Mouse (Mus musculus) lung, embryonic 14.5 days (tissue): Measurements from ENCODE around the gene Kcnk7. TPM values are rescaled to one million over a fixed set of nuclear protein-coding genes. Genes with fewer than 3 reads are reported as not detected.

Experiments
- ATAC-seq: fragments of 200-750 bp; cut with Nextera tagmentation; 2 replicates; pipeline ENCODE4 v1.8.0; 2017; ENCODE audit warnings: mild to moderate bottlenecking, moderate TSS enrichment, moderate library complexity; ENCODE audit not compliant: insufficient read depth
- DNase-seq: peaks from one replicate; pipeline ENCODE4 v3.0.0-alpha.2; 2015
- H3K27ac ChIP-seq: fragments of 300-500 bp; sonication (generic); 2 replicates; pipeline ENCODE4 v1.5.1; 2014; ENCODE audit warnings: low read depth, mild to moderate bottlenecking, moderate library complexity
- H3K27me3 ChIP-seq: fragments of 300-500 bp; sonication (generic); 2 replicates; pipeline ENCODE4 v1.6.1; 2014; ENCODE audit warnings: low read length, control low read depth; ENCODE audit not compliant: insufficient read depth
- H3K36me3 ChIP-seq: fragments of 300-500 bp; sonication (generic); 2 replicates; pipeline ENCODE4 v1.6.1; 2014; ENCODE audit warnings: control low read depth; ENCODE audit not compliant: insufficient read depth
- H3K4me1 ChIP-seq: fragments of 300-500 bp; sonication (generic); 2 replicates; pipeline ENCODE4 v1.6.1; 2014; ENCODE audit warnings: antibody characterized with exemption, control low read depth; ENCODE audit not compliant: insufficient read depth
- H3K4me2 ChIP-seq: fragments of 300-500 bp; sonication (generic); 2 replicates; pipeline ENCODE4 v1.6.1; 2014; ENCODE audit warnings: mild to moderate bottlenecking
- H3K4me3 ChIP-seq: fragments of 300-500 bp; sonication (generic); 2 replicates; pipeline ENCODE4 v1.5.1; 2014; ENCODE audit warnings: low read depth, low read length
- H3K9ac ChIP-seq: fragments of 300-500 bp; sonication (generic); 2 replicates; pipeline ENCODE4 v1.6.1; 2014
- H3K9me3 ChIP-seq: fragments of 300-500 bp; sonication (generic); 2 replicates; pipeline ENCODE4 v1.6.1; 2016; ENCODE audit warnings: low read depth, low read length, control low read depth
- CTCF ChIP-seq: IDR thresholded peaks from 2 replicates; pipeline ENCODE4 v1.5.1; 2016; ENCODE audit warnings: antibody characterized with exemption, low read depth
- WGBS: fragments of 180-500 bp; shearing (Covaris S2); extraction: QIAGEN DNeasy Blood & Tissue Kit; methylation state at CpG from one replicate; pipeline ENCODE4 v1.1.7; 2014; 5-methylcytosine and 5-hydroxymethylcytosine counted together
- polyA plus RNA-seq: library from polyadenylated mRNA; unstranded; fragments of >200 nt; fragmentation: Nextera tagmentation; extraction: Ambion mirVana; gene quantifications from 2 replicates; pipeline ENCODE4 v1.2.1, GENCODE M21; 2014

Kcnk7 gene
- polyA plus RNA-seq, 1 experiment from 2014 or later = 0.47 TPM

DNA sequence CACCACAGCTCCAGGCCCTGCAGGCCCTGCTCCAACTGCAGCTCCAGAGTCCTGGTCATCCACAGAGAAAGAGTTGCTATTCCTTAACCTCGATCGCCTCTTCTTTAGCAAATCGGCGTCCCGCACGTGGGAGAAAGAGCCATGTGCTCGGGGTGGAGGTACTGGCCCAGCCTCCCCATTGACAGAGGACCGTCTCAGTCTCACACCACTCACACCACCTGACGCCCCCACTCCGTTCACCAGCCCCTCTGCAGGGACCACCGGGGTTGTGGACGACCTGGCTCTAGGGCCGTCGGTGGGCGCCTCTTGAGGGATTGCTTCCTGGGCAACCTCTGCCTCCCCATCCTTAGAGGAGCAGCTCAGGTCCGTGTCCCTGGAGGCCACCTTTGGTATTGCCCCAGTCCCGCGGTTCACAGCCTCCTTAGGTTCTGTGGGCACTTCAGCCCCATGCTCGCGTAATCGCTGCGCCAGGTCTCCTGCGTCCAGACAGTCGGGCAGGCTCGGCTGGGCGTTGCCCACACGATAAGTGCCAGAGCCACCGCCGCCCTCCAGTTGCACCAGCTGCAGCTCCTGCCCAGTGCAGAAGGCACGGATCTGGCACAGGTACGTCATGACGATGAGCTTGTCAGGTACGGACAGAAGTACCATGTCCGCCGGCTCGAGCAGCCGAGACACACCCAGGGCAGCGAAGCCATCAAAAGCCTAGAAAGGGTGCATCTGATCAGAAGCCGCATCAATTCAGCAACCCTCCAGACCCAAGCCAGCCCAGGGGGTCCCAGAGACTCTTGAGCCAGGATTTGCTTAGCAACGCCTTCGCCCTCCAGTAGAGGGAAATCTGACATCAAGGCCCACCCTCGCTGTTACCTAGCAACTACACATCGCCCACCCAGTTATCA is 11.9 kb downstream of the Kcnk7 start:
- no peak overlapping the region for H3K4me3 ChIP-seq
- DNase-seq (peak; percentile 63), ATAC-seq (peak; percentile 41; the same call in 1 of the 2 replicates)
- H3K4me1 ChIP-seq = 0 out of 2 replicates have a peak, but pooled peaks cover 7% of the 10 kb centered on the region
- no peak overlapping the region for H3K9ac ChIP-seq
- peak overlapping the region; percentile 49 for H3K4me2 ChIP-seq
- peaks cover 75% of the 10 kb centered on the region for H3K36me3 ChIP-seq
- WGBS = 32% methylated on average over 43 of the region's 43 CpGs
- no peaks in the 10 kb centered on the region for H3K9me3 ChIP-seq
- no peaks in the 10 kb centered on the region for H3K27me3 ChIP-seq
- no peak overlapping the region for H3K27ac ChIP-seq
- TF ChIP-seq CTCF = peak; percentile 67

DNA sequence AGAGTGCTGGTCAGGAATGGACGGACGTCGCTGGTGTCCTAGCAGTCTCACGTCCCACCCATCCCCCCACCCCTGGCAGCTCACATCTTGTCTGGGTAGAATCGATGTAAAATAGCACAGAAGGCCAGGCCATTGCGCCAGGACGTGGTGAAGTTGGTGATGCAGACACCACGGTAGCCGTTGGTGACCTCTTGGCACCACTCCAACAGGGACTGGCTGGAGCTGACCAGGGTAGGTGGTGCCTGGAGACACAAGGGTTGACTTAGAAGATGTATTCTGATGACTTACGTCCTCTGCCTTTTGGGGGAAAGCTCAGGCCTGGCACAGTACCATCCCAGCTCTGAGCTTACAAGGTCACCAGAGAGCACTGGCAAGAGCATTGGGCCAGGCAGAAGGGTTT is 12.8 kb downstream of the Kcnk7 start:
- peaks cover 76% of the 10 kb centered on the region for H3K36me3 ChIP-seq
- H3K9me3 ChIP-seq = no peaks in the 10 kb centered on the region
- H3K27me3 ChIP-seq = no peaks in the 10 kb centered on the region
- DNase-seq (no peak), ATAC-seq (no peak)
- H3K4me2 ChIP-seq = no peak overlapping the region
- H3K4me1 ChIP-seq = 0 out of 2 replicates have a peak, but pooled peaks cover 7% of the 10 kb centered on the region
- no peak overlapping the region for H3K4me3 ChIP-seq
- H3K9ac ChIP-seq = no peak overlapping the region
- TF ChIP-seq CTCF = no peak
- H3K27ac ChIP-seq = no peak overlapping the region
- WGBS = 43% methylated on average over 10 of the region's 10 CpGs

DNA sequence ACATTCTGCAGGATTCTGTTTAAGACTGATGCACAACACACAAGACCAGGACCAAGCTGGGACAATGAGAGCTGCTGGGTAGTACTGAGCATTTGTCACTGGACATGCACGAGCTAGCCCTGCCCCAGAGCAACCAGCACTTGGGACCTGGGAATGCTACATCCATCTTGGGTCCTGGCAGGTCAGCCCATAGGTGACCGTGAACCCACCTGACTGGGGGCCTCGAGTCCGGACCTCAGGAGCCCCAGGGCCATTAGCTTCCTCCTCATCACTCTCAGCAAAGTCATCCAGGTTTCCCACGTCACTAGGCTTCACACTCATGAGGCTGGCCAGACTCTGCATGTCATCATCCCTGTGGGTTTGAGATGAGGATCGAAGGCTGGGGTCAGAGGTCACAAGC is 17.1 kb downstream of the Kcnk7 start:
- no peaks in the 10 kb centered on the region for H3K9me3 ChIP-seq
- no peak overlapping the region for H3K4me2 ChIP-seq
- peaks cover 6% of the 10 kb centered on the region; the same call in 1 of the 2 replicates for H3K4me1 ChIP-seq
- no peak overlapping the region for H3K27ac ChIP-seq
- TF ChIP-seq CTCF = no peak
- ATAC-seq (no peak), DNase-seq (no peak)
- peaks cover 77% of the 10 kb centered on the region for H3K36me3 ChIP-seq
- H3K4me3 ChIP-seq = no peak overlapping the region
- no peaks in the 10 kb centered on the region for H3K27me3 ChIP-seq
- no peak overlapping the region for H3K9ac ChIP-seq
- WGBS = 85% methylated on average over 6 of the region's 6 CpGs

DNA sequence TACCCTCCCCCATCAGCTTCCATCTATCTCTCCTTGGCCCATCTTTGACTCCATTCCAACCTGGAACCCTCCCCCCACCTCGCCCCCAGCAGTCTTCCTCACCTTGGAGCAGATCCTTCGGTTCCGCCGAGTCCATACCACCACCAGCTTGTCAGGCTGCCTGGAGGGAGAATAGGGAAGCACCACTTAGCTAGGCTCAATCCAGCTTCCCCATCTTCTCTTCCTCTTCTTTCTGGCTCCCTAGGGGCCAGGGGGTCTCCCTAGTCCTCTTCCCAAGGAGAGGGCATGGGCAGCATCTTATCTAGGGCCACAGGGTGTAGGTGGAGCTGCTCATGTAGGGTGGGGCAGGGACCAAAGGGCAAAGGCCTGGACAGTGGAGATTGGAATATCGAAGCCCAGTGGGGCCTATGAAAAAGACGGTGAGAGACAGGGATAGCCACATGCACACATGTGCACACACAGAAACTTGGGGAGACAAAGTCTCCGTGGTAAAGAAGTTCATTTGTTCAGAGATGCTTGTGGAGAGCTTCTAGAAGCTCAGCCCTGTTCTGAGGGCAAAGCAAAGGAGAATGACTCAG is 18.8 kb downstream of the Kcnk7 start:
- Histone ChIP-seq H3K4me2 (no peak overlapping the region; the same call in 1 of the 2 replicates), H3K27me3 (no peaks in the 10 kb centered on the region), H3K9ac (no peak overlapping the region), H3K4me3 (no peak overlapping the region), H3K36me3 (peaks cover 67% of the 10 kb centered on the region), H3K27ac (no peak overlapping the region), H3K9me3 (no peaks in the 10 kb centered on the region), H3K4me1 (peaks cover 20% of the 10 kb centered on the region; the same call in 1 of the 2 replicates)
- DNase-seq = no peak
- TF ChIP-seq CTCF = no peak
- WGBS = 84% methylated on average over 7 of the region's 7 CpGs
- ATAC-seq = no peak

GRCm38 (mm10) chr19:5723934-5724548 is 19.9 kb downstream of the Kcnk7 start:
- ATAC-seq (no peak), DNase-seq (no peak)
- WGBS = 62% methylated on average over 4 of the region's 4 CpGs
- Histone ChIP-seq H3K4me1 (peaks cover 28% of the 10 kb centered on the region), H3K4me3 (peak overlapping the region; percentile 83), H3K9me3 (no peaks in the 10 kb centered on the region), H3K27ac (peak overlapping the region; percentile 86; the same call in 1 of the 2 replicates), H3K9ac (peak overlapping the region; percentile 76), H3K36me3 (peaks cover 56% of the 10 kb centered on the region), H3K4me2 (peak overlapping the region; percentile 92), H3K27me3 (no peaks in the 10 kb centered on the region)
- no peak for TF ChIP-seq CTCF

DNA sequence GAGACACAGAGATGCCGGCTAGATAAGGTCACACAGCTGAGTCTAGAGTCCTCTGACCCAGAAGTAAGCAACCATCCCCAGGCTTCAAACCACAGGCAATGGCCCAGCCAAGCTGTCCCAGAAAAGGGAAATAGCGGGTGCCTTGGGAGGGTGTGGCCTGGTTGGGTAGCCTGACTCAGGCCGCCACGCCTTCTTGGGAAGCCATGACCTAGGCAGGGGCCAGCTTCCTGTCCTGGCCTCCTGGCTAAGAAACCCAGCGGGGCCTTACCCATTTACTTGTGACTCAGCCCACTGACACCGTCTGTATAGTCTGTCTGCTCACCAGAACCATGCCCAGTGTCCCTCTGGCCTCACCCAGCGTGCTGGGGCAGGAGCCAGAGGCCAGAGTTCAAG is 20.4 kb downstream of the Kcnk7 start:
- no peak for TF ChIP-seq CTCF
- peak overlapping the region; percentile 86 for H3K27ac ChIP-seq
- WGBS = 57% methylated on average over 7 of the region's 7 CpGs
- no peaks in the 10 kb centered on the region for H3K27me3 ChIP-seq
- no peak for ATAC-seq
- no peaks in the 10 kb centered on the region for H3K9me3 ChIP-seq
- peaks cover 28% of the 10 kb centered on the region for H3K4me1 ChIP-seq
- peak; percentile 57 for DNase-seq
- H3K4me2 ChIP-seq = peak overlapping the region; percentile 92
- H3K36me3 ChIP-seq = peaks cover 51% of the 10 kb centered on the region
- peak overlapping the region; percentile 76 for H3K9ac ChIP-seq
- peak overlapping the region; percentile 83 for H3K4me3 ChIP-seq
